Mouse (Mus musculus) 3T3-L1 (cell line): ENCODE data around the gene Nfib.

Source experiments
- DNase-seq: peaks from one replicate; pipeline ENCODE4 v3.0.0-alpha.2; 2015; ENCODE audit warnings: low read depth, low spot score

The Nfib gene

DNA sequence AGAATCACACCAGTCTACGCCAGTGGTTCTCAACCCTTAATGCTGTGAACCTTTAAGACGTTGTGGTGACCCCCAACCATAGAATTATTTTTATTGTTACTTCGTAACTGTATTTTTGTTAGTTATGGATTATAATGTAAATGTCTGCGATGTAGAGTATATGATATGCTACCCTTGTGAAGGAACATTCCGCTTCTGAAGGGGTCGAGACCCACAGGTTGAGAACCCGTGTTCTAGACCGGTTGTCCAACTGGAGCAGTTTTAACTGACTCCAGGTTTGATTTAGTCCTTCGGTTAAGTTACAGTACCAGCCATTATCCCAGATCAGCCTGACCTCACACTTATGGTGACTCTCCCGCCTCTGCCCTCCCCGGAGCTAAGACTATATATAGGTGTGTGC lies 70.4 kb downstream of the Nfib start:
- DNase-seq, result no peak

DNA sequence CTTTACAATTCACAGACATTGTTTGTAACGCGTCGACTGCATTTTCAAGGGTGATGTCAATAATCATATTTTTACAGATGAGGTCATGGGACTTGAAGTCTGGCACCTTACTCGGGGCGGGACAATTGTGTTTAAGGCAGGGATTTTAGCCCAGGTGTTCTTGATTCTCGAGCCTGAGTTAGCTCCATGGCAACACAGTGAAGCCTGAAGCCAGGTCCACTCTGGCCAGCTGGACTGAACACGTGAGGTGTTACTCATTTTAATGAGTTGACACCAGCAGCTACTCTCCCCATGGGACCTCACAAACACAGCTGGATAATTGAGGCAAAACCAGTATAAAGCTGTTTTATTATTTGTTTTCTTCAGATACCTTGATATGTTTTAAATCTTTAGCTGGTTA lies 71.2 kb downstream of the Nfib start:
- DNase-seq, result no peak

DNA sequence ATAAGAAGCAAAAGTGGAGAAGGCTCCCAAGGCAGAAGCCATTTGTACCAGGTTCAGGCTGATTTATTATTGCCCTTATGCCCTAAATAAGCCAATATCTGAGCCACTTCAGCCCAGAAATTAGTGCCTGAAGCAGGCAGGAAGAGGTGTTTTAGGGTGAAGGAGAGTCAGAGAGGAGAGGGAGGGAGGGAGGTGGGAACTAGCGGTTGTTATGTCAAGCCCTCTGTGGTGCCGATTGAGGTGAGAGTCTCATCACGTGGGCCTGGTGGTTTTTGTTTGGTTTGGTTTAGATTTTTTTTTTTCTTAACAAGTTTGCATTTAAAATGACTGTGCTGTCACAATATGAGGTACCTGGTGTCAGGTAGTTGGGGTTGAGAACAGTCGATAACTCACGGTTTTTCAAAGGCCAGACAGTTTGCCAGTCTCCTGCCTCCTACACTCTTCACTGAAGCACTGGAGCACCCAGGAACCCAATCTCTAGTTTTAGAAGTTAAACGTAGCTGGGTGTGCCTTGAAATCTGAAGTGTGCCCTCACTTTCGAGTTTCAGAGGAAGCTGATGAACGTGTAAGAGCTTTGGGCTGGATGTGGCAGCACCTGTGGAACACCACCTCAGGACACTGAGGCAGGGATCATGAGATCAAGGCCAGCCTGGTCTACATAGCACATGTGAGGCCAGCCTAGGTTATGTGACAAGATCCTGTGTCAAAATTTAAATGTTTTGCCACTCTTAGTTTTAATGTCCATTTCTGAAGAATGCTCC lies 81.1 kb downstream of the Nfib start:
- no peak for DNase-seq

DNA sequence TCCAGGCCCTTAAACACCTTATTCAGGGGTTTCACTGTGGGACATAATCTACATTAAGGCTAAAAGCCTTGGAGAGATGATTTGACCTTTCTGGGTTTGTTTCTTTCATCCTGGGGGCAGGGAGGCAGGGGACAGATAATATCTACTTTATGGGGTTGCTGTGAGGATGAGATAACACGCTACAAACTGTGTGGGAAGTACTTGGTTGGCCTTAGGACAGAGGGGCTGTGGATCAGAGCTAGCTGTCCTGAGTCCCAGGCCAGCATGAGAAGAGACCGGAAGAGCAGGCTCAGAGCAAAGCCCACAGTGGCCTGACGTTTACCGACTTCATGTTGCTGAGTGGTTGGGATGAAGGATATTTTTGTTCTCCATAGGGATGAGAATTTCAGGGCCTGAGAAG lies 81.7 kb downstream of the Nfib start:
- no peak for DNase-seq

DNA sequence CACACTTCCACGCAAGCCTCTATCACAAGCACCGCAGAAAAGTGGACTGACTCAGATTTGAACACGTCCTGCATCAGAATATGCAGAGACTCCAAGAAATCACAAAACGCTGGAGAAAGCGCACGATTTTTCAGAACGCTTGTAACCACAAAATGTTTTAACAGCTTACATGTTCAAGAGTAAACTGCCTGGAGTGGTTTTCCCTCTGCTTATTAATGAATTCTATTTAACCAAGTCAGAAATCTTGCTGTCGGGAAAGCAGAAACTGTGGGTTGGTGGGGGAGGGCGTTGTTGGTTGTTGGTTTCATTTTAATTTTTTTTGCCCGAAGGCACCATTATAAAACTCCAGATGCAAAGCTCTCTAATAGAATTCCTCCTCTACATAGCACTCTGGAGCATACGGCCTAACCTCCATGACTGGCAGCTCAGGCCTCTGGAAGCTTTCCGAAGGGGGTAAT lies 82.4 kb downstream of the Nfib start:
- DNase-seq, result no peak

DNA sequence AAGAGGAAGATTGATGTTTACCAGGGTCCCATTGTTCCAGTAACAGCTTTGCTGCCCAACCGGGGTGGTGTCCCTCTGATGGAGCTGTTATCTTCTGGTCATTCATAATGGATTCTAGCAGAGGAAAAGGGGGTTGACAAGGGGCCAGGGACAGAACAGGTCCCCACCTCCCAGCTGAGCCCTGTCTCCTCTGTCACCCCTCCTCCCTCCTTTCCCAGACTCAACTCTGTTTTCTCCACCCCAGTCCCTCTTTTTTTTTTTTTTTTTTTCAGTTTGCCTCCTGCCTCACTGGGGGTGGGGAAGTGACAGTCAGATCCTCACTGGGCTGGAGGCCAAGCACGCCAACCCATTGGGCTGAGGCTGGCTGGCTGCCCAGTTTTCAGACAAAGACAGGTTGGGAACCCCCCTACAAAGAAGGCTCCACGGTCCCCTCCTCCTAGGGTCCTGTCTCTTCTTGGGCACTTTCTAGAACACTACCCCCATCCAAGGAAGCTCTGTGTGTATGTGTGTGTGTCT lies 83.2 kb downstream of the Nfib start:
- no peak for DNase-seq

DNA sequence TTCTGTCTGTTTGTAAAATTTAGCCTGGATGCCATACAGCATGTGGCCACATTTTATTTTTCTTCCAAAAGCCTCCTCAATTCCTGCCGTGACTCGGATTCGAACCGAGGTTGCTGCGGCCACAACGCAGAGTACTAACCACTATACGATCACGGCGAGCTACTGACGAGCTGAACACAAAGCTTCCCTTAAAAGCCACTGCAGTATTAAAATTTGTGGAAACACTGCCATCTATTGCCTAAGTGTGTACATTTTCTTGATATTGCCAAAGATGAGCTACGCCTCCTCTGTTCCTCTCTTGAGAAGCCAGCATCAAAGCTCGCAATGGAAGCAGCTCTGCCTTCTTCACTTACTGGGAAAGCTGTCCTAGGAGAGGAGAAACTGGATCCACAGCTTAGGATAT lies 86.0 kb downstream of the Nfib start:
- DNase-seq, result peak; percentile 63

DNA sequence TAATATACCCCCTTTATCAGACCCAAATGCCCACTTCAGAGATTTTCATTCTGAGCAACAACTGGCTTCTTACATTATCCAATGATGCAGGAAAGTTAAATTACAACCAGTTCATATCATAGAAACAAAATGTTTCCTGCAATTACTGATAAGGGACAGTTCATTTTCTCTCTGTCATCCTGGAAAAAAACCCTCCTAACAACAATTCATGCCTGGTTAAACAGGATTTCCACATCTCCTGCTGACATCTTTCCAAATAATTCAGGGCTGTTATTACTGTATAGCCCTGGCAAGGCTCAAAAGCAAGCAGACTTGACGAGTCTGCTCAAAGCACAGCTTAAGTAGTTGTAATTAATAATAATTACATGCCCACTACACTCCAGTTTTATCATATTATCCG lies 86.5 kb downstream of the Nfib start:
- no peak for DNase-seq

DNA sequence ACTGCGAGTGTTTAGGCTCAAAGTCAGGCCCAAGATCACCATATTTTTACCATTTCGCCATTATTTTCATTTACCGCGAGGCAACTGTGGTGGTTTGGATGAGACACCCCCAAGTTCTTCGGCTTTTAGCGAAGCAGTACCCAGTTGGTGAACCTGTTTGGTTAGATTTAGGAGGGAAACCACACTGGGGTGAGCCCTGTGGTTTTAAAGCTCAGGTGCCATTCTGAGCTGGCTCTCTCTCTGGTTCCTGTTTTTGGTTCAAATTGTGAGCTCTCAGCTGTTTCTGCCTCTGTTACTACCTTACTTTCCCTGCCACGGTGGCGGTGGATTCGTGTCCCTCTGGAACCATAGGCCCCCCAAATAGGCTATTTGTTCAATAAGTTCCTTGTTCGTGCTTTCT lies 88.3 kb downstream of the Nfib start:
- DNase-seq, result no peak

DNA sequence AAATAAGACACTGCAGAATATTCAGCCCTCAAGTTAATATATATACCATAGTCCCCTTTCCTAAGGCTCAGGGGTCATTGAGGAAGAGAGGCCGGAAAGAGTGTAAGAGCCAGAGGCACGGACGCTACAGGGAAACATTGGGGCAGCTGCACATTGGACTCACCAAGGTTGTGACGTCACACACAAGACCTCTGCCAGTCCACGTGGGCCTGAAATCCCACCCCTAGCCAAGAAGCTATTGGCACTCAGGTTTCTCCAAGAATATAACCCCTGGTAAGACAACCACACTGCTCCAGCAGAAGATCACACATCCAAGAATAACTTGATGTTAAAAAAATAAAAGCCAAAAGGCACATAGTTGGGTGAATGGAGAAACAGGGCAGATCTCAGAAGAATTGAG lies 89.8 kb downstream of the Nfib start:
- DNase-seq, result no peak

DNA sequence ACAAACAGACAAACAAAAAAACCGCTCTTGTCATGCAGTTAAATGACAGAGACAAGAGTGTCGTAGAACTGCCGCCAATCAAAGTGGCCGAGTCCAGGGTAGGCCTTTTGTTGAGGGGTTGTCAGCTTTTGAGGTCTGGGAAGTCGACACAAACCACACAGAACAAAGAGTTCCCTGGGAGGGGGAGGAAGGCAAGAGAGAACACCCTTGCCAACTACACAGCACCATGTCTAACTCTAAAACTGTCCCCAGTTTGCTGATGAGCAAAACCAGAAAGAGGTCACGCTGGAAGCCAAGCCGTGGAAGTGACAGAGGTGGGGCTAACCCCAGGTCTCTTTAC lies 91.1 kb downstream of the Nfib start:
- DNase-seq, result no peak

DNA sequence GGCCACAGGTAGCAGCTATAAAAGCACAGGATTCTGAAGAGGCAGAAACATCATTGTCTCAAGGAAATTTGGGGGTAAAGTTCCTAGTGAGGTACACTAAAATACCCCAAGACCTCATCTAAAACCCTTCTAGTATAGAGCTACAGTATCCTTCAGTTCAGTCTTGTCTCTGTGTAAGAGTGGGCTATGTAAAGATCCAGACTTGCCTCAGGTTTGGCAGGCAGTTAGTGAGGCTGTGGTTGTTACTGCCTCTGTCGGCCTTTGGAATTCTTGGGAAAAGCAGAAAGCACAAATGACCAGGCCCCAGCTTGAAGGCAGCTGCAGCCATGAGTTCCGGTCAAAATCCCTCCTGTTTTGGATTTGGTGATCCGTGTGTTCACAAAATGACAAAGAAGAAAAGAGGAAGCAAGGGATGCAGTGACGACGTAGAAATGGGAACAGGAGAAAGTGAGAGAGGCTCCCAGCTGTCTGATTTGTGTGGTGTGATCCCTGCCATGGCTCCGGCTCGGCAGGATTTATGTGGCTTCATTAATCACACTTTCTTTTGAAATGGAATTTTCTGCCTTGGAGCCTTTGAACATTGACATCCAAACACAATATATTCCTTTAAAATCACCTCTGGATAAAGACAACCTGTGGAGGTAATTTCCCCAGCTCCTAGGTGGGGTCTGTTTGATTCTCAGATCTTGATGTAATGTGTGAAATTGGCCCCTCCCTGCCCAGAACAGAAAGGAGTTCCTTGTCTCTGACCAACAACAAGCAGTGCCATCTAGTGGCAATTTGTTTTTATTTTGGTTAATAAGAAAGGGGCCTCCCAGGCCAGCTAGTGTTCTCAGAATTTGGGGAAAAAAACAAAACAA lies 91.7 kb downstream of the Nfib start:
- DNase-seq, result peak; percentile 77

DNA sequence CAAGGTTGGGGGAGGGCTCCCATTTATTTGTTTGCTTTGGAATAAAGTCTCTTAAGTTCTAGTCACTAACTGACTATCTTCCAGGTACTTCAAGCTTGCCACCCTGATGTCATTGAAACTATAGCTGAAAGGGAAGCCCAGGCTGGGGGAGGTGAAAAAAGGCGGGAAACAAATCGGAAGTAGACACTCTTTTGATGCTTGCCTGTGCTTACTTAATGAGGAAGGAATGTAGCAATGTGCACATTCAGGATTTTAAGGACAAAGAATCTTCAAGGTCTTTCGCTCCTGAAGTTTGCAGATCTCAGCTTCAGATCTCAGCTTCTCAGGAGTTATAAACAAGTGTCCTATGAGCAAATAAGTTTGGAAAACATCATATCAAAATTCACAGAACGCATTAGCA lies 95.9 kb downstream of the Nfib start:
- DNase-seq, result no peak

DNA sequence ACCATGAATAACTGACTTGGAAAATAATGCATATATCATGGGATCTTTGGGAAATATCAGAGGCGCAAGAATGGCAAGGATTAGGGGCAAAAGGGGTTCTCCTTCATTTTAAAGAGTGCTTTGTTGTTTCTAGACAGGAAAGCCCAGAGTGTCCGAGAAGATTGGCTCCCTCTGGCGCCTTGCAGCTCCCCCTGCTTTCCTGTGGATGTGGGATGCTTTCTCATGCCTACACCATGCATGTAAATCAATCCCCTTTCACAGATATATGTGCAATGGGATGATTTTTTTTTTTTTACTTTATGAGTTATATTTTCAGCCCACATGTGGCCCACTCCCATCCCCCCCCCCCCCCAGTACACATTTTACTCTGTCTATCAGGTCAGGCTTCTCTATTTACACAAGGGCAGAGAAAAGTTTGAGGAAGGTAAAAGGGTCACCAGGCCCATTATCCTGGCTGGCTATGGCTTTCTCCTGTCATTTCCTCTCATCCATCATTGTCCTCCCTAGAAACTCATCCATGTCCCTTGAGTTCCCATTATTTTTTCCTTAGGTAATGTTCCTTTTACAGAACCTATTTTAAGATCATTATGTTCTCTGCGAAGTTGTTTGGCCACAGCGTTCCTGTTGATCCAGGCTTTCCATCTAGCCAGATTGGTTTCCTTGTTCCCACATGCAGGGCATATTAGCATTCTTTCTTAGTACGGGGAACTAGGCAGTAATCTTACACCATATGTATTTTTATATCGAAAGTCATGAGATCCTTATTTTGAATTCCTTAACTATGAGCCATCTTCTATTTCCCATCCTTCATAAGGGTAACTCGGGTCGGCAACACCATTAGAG lies 96.6 kb downstream of the Nfib start:
- DNase-seq, result peak; percentile 40

DNA sequence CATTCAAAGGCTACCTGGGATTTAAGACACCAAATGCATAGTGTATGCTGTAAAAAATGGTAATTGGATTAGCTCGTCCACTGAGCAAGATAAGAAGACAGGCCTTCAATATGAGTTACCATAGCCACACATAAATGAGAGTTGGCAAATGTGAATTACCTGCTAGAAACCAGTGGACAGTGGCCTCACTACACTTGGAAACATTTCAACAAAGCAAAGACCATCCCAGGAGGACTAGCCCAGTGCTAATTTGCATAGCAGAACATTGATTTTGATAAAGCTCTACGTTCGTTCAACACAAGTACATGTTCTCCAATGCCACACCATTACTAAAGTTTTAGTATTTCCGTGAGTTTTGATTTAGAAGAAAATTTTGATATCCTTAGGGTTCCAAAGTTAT lies 98.3 kb downstream of the Nfib start:
- no peak for DNase-seq

DNA sequence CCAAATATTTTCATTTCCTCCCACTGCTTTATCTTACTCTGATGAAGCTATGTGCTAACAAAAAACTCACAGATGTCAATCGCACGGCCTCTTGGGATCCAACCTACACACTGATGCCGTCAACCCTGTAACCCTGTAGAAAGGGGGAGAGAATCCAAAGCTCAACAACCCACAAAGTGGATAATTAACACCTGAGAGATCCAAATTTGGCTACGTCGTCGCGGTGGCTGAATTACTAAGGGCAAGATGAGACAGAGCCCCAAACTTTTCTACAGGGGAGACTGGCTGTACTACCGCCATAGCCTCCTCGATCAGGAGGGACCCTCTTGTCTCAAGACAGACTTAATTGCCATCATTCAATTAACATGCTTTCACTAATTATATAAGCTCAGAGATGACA lies 99.2 kb downstream of the Nfib start:
- DNase-seq, result no peak

DNA sequence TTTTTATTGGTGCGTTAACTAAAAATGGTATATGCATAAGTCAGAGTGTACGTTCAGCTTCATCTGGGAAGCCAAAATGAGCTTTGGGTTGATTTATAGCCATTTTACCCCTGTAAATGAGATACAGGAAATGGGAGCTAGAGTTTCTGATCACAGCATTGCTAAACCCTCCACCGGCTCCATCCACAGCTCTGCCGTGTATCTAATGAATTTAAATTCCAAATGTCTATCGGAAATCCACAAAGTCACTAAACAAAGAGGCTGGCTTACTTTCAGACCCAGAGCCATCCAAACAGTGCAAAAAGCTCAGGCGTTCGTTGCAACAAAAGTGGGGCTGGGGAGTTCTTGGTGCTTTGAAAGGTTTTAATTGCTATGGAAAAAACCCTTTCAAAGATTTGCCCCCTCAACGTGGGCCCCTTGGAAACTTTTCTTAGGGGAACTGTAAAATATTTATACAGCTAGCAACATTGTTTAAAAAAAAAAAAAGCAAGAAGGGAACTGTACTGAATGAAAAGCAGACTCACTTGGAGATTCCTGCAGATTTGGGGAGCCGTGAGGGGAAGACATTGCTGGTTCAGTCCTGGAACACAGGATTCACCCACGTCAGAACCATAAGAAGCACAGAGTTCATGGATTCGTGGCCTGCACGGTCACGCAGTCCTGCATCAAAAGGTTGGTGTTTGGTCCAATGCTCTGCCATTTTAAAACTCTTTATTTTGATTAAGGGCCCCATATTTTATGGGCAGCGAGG lies 100.3 kb downstream of the Nfib start:
- no peak for DNase-seq

DNA sequence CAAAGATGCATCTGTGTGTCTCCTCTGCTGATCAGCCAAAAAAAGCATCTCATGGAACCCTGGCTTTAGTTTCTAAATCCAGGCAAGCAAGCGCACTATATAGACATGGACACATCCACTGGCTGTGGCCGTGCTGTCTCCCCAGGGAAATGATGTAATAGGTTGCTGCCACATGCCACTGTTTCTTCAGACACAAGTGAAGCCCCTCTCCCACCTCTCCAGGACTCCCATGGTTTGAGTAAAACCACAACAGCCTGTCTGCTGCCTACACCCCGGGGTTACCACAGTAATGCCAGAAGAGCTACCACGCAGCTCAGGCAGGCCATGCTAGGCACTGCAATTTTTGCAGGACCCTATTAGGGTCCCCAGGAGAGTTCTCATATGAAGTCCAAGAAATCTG lies 101.0 kb downstream of the Nfib start:
- no peak for DNase-seq

DNA sequence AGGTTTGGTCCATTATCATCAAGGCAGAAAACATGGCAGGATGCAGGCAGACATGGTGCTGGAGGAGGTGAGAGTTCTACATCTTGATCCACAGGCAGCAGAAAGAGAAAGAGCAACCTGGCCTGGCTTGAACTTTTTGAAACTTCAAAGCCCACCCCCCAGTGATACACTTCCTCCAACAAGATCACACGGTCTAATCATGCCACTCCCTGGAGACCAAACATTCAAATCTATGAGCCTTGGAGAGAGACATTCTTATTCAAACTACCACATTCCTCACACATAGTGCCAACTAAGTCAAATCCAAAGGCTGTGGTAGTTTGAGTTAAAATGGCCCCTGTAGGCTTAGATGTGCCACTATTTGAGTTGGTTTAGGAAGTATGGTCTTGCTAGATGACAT lies 104.9 kb downstream of the Nfib start:
- no peak for DNase-seq

DNA sequence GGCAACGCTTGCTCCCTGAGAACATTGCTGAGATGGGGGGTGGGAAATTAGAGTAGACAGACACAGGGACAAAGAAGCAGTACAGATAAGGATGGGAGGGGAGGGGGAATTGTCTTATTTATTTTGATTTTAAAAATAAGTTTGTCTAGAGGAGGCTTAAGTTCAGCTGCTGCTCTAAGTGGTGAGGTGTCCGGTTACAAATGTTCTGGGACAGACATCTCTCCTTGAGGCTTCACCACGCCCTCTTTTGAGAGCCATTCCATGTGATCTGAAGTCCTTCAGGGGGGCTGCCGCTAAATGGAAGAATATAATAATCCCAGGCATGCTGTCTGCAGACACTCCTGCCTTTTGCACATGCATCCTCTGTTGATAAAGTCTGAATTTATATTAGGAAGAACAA lies 107.1 kb downstream of the Nfib start:
- peak; percentile 29 for DNase-seq
